Mouse (Mus musculus) embryonic facial prominence, embryonic 14.5 days (tissue): Measurements from ENCODE around the gene Olfr980. TPM values are rescaled to one million over a fixed set of nuclear protein-coding genes. Genes with fewer than 3 reads are reported as not detected.
"Not testable (repeated sequence)": the region's sequence is repeated elsewhere in the genome, so short reads cannot be mapped to it uniquely, and the experiment has no call there.

Source experiments
- ATAC-seq: fragments of 200-750 bp; cut with Nextera tagmentation; 2 replicates; pipeline ENCODE4 v1.8.0; 2017; ENCODE audit warnings: low read depth, moderate number of reproducible peaks, moderate TSS enrichment
- DNase-seq: peaks from one replicate; pipeline ENCODE4 v3.0.0-alpha.2; 2015; ENCODE audit warnings: low spot score
- H3K27ac ChIP-seq: fragments of 300-500 bp; sonication (generic); replicated peaks from 2 replicates; pipeline ENCODE4 v1.5.1; 2014; ENCODE audit warnings: low read depth, mild to moderate bottlenecking, low read length, moderate library complexity
- H3K27me3 ChIP-seq: fragments of 300-500 bp; sonication (generic); replicated peaks from 2 replicates; pipeline ENCODE4 v1.6.1; 2014; ENCODE audit warnings: low read length; ENCODE audit not compliant: control insufficient read depth, insufficient read depth
- H3K36me3 ChIP-seq: fragments of 300-500 bp; sonication (generic); 2 replicates; pipeline ENCODE4 v1.6.1; 2014; ENCODE audit warnings: low read length, mixed read lengths; ENCODE audit not compliant: control insufficient read depth, insufficient read depth
- H3K4me1 ChIP-seq: fragments of 300-500 bp; sonication (generic); 2 replicates; pipeline ENCODE4 v1.6.1; 2014; ENCODE audit warnings: antibody characterized with exemption, low read length; ENCODE audit not compliant: control insufficient read depth, insufficient read depth
- H3K4me2 ChIP-seq: fragments of 300-500 bp; sonication (generic); 2 replicates; pipeline ENCODE4 v1.6.1; 2014; ENCODE audit warnings: low read depth, mild to moderate bottlenecking, low read length, moderate library complexity, mixed read lengths
- H3K4me3 ChIP-seq: fragments of 300-500 bp; sonication (generic); 2 replicates; pipeline ENCODE4 v1.5.1; 2014; ENCODE audit warnings: low read depth, mild to moderate bottlenecking, low read length
- H3K9ac ChIP-seq: fragments of 300-500 bp; sonication (generic); 2 replicates; pipeline ENCODE4 v1.6.1; 2014; ENCODE audit warnings: low read depth, mild to moderate bottlenecking, low read length, moderate library complexity, mixed read lengths
- H3K9me3 ChIP-seq: fragments of 300-500 bp; sonication (generic); 2 replicates; pipeline ENCODE4 v1.6.1; 2016; ENCODE audit warnings: low read length; ENCODE audit not compliant: control insufficient read depth
- WGBS: fragments of 180-500 bp; shearing (Covaris S2); extraction: QIAGEN DNeasy Blood & Tissue Kit; methylation state at CpG from one replicate; pipeline ENCODE4 v1.1.7; 2014; 5-methylcytosine and 5-hydroxymethylcytosine counted together
- polyA plus RNA-seq: library from polyadenylated mRNA; unstranded; fragments of >200 nt; fragmentation: Nextera tagmentation; extraction: Ambion mirVana; gene quantifications from 2 replicates; pipeline ENCODE4 v1.2.1, GENCODE M21; 2014

Gene Olfr980
- not detected in 2 replicates for polyA plus RNA-seq

DNA sequence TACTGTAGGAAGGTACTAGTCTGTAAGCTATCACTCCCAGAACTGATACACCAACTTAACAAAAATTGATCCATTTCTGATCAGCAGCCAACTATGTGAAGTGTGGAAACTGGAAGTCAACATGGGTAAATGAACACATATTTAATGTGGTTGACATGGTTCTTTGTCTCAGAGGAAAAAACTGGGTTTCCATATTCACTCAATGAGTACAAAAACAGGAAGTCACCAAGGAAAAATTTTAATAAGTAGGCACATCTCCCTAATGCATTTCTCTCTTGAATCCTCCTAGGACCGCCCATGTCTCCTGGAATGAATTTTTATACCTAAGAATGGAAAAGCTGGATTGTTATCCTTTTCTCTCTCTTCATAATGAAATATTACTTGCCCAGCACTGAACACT, at the start of gene Olfr980:
TSS of gene Olfr980 (minus strand) at position 101 of the 400 bp plus-strand sequence.
- WGBS = 90% methylated on average over 1 of the region's 1 CpGs
- Histone ChIP-seq H3K4me3 (no peak within 1 kb of the TSS), H3K4me2 (no peak within 1 kb of the TSS), H3K27me3 (no peaks in the 10 kb centered on the region), H3K4me1 (no peaks in the 10 kb centered on the region), H3K9me3 (no peaks in the 10 kb centered on the region), H3K9ac (no peak within 1 kb of the TSS), H3K27ac (no peak within 1 kb of the TSS), H3K36me3 (no peaks in the 10 kb centered on the region)
- no peak for DNase-seq
- ATAC-seq = no peak

DNA sequence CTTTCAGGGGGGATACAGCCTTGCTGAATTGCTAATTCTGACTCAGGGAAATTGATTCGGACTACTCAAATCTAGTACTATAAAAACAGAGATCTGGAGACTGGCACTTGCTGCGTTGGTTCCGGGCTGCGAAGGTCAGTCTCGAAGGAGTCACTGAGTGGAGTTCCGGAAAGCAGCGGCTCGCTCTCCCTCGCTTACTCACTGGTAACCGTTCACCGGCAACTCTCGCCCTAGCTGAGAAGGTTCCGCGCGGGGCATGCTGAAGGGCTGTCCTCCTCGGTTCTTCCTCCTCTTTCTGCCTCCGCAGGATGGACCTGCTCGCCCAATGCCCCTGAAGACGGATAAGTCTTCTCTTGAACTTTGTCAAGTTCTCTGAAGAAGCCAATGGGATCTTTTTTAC, 40.8 kb upstream of the Olfr980 start:
- Histone ChIP-seq H3K4me1 (no peaks in the 10 kb centered on the region), H3K4me2 (no peak overlapping the region), H3K27ac (no peak overlapping the region), H3K27me3 (no peaks in the 10 kb centered on the region), H3K36me3 (no peaks in the 10 kb centered on the region), H3K4me3 (no peak overlapping the region), H3K9ac (no peak overlapping the region), H3K9me3 (no peaks in the 10 kb centered on the region)
- ATAC-seq (no peak), DNase-seq (no peak)
- 91% methylated on average over 19 of the region's 19 CpGs for WGBS

DNA sequence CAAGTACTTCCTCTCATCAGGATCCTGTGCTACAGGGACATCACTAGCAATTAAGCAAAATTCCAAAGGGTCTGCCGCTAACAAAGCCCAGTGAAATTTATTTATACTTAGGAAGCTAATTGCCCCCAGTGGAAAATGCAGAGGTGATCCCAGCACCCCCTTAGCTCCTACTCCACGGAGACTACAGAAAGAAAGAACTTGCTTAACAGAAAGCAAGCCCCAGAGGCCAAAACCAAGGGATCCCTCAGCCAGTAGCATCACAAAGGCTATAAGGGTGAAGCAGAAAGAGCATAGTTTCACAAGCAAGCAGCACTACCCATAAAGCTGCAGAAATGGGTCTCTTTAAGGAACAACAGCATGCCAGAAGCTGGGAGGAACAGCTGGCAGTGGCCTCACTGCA, 11.8 kb upstream of the Olfr980 start, which contains the start of gene Olfr981:
TSS of gene Olfr981 (plus strand) at position 301 of the 400 bp plus-strand sequence.
- 67% methylated on average over 2 of the region's 2 CpGs for WGBS
- no peak for ATAC-seq

DNA sequence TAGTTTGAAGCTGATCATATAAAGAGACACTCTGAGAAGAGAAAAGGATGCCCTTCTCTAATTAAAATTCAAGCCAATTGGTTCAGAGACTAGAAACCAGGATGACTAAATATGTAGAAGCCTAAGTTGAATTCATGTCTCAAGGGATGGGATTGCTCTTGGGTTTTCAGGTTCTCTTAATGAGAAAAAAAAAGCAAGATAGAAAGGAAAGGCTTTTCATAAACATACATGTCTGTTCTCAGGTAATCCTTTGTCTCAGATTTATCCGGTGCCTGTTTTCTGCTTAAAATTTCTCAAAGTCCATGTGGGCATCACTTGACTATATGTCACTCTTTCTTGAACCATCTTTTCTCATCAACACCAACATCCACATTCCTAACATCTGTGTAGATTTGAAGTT, 6.0 kb downstream of the Olfr980 start, which contains the start of gene Olfr979:
TSS of gene Olfr979 (minus strand) at position 101 of the 400 bp plus-strand sequence.
- H3K36me3 ChIP-seq = no peaks in the 10 kb centered on the region
- DNase-seq (no peak), ATAC-seq (no peak)
- H3K9ac ChIP-seq = no peak within 1 kb of the TSS
- H3K9me3 ChIP-seq = no peaks in the 10 kb centered on the region
- H3K27ac ChIP-seq = no peak within 1 kb of the TSS
- H3K4me3 ChIP-seq = no peak within 1 kb of the TSS
- no peaks in the 10 kb centered on the region for H3K27me3 ChIP-seq
- H3K4me2 ChIP-seq = no peak within 1 kb of the TSS
- no peaks in the 10 kb centered on the region for H3K4me1 ChIP-seq
- WGBS = 80% methylated on average over 1 of the region's 1 CpGs

More for the DNA sequence above, 11.8 kb upstream of the Olfr980 start, which contains the start of gene Olfr981:
- Histone ChIP-seq H3K27me3 (no peaks in the 10 kb centered on the region), H3K9ac (no peak within 1 kb of the TSS), H3K36me3 (no peaks in the 10 kb centered on the region), H3K9me3 (no peaks in the 10 kb centered on the region), H3K4me1 (no peaks in the 10 kb centered on the region), H3K27ac (no peak within 1 kb of the TSS), H3K4me3 (no peak within 1 kb of the TSS), H3K4me2 (no peak within 1 kb of the TSS)
- no peak for DNase-seq

DNA sequence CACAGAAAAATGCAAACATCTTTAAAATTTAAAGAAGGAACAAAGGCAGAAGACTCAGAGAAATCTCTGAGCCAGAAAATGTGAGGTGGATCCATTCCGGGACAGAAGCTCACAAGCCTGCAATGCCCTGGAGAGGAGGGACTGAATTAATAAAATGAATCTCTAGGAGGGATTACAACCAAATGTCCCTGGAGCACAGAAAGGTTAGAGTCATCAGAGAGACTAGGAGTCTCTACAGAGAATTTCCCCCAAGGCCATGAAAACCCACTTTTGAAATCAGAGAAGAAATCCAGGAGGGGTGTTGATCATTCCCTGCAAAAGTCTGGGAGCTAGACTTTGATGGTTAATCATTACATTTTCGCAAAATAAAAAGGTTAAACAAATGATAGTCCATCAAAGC, 17.6 kb downstream of the Olfr980 start, which contains the start of gene Olfr978:
TSS of gene Olfr978 (plus strand) at position 301 of the 400 bp plus-strand sequence.
- Histone ChIP-seq H3K4me1 (no peaks in the 10 kb centered on the region), H3K9me3 (no peaks in the 10 kb centered on the region), H3K4me3 (no peak within 1 kb of the TSS), H3K36me3 (no peaks in the 10 kb centered on the region), H3K27me3 (no peaks in the 10 kb centered on the region), H3K4me2 (no peak within 1 kb of the TSS), H3K27ac (no peak within 1 kb of the TSS), H3K9ac (no peak within 1 kb of the TSS)
- WGBS = 64% methylated on average over 2 of the region's 2 CpGs
- DNase-seq (no peak), ATAC-seq (no peak)

DNA sequence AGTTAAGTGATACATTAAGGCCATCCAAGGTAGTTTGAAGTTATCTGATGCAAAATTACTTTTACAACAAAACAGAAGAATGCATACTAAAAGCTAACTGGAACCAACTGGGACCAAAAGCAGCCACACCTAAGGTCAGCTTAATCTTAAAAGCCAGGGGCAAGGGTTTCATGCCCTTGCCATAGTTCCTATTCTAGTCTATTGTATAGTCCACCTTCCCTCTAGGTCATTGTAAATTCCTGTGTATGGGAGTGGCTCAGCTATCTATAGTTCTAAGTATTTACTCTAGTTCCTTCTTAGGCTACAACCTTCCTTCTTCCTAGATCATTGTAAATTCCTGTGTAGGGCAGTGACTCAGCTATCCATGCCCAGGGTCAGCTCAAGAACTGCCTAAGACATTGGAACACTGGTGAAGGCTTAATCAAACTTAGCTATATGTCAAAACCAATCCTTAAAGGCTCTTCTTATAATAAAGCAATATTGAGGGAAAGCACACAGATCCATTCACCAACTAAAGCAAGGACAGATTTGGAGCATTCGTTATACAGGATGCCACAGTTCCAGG, 32.7 kb downstream of the Olfr980 start:
- H3K27me3 ChIP-seq, H3K4me2 ChIP-seq, H3K9me3 ChIP-seq, H3K9ac ChIP-seq, H3K4me1 ChIP-seq, DNase-seq, H3K36me3 ChIP-seq, H3K4me3 ChIP-seq, H3K27ac ChIP-seq, ATAC-seq: not testable (repeated sequence)
- 67% methylated on average over 1 of the region's 1 CpGs for WGBS

DNA sequence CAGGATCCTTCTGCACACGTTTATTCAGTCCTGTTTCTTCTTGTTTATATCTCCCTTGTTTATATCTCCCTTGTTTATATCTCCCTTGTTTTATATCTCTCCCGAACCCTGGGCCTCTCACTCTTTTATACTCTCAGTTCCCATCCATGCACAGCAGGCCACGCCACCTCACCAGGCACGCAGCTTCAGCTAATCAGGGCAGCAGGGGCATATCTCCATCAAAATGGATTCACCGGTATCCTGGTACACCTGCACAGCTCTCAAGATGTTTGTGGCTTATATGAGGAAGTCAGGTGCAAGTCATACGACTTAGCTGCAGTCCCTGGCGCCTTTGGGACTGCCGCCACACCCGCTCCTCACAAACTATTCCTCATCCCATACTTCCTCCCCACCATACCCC, 48.3 kb downstream of the Olfr980 start, which contains the start of gene Olfr976:
TSS of gene Olfr976 (minus strand) at position 101 of the 400 bp plus-strand sequence.
- not testable (repeated sequence) for H3K4me3 ChIP-seq, H3K9me3 ChIP-seq, H3K9ac ChIP-seq, ATAC-seq, DNase-seq, H3K27me3 ChIP-seq, H3K27ac ChIP-seq, H3K36me3 ChIP-seq, H3K4me1 ChIP-seq, H3K4me2 ChIP-seq
- 87% methylated on average over 5 of the region's 9 CpGs for WGBS
